Mouse (Mus musculus): ENCODE data around the gene Aaed1.

DNA sequence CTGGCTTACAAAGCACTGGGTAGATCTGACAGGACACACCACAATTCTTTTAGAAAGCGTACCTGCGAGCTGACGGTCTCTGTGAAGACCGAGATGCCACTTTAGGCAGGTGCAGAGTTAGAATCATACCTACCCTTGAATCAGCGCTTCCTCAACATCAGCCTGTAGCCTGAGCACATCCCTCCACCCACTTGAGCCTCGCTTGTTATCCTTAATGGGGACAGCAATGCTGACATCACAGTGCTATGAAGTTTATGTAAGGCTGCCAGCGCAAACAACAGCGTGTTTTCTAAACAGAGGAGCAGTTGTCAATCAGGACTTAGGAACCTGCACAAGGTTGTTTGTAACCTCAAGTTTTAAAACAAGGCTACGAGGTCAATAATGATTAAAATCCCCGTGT is 31.1 kb upstream of the Aaed1 start:
- TF ChIP-seq CTCF (IDR thresholded peaks at IDR 0.05; ENCODE audit: low read depth) = no peak
- TF ChIP-seq EP300 (IDR thresholded peaks at IDR 0.05; ENCODE audit: low read depth) = no peak

Measured in liver, postnatal 0 days (tissue).